Mouse (Mus musculus) midbrain, embryonic 10.5 days (tissue): ENCODE data around the gene Srl. TPM values are rescaled to one million over a fixed set of nuclear protein-coding genes. Genes with fewer than 3 reads are reported as not detected.
"Not testable (repeated sequence)": the region's sequence is repeated elsewhere in the genome, so short reads cannot be mapped to it uniquely, and the experiment has no call there.

Experiments
- DNase-seq: peaks from one replicate; pipeline ENCODE4 v3.0.0-alpha.2; 2017; ENCODE audit warnings: low spot score
- H3K27ac ChIP-seq: fragments of 300-500 bp; sonication (generic); replicated peaks from 2 replicates; pipeline ENCODE4 v1.5.1; 2016; ENCODE audit warnings: mild to moderate bottlenecking
- H3K27me3 ChIP-seq: fragments of 300-500 bp; sonication (generic); 2 replicates; pipeline ENCODE4 v1.6.1; 2016; ENCODE audit warnings: low read depth, mild to moderate bottlenecking; ENCODE audit not compliant: poor library complexity, severe bottlenecking
- H3K36me3 ChIP-seq: fragments of 300-500 bp; sonication (generic); 2 replicates; pipeline ENCODE4 v1.6.1; 2016; ENCODE audit warnings: mild to moderate bottlenecking, moderate library complexity
- H3K4me1 ChIP-seq: fragments of 300-500 bp; sonication (generic); 2 replicates; pipeline ENCODE4 v1.6.1; 2016
- H3K4me3 ChIP-seq: fragments of 300-500 bp; sonication (generic); 2 replicates; pipeline ENCODE4 v1.5.1; 2016; ENCODE audit warnings: mild to moderate bottlenecking, moderate library complexity
- H3K9me3 ChIP-seq: fragments of 300-500 bp; sonication (generic); replicated peaks from 2 replicates; pipeline ENCODE4 v1.6.1; 2016; ENCODE audit warnings: mild to moderate bottlenecking
- WGBS: fragments of 180-500 bp; shearing (Covaris S2); methylation state at CpG from one replicate; pipeline ENCODE4 v1.1.7; 2016; 5-methylcytosine and 5-hydroxymethylcytosine counted together
- polyA plus RNA-seq: library from polyadenylated mRNA; unstranded; fragments of >200 nt; fragmentation: Nextera tagmentation; extraction: Ambion mirVana; gene quantifications from 2 replicates; pipeline ENCODE4 v1.2.1, GENCODE M21; 2016

The Srl gene
- polyA plus RNA-seq: 21.0 and 22.1 TPM in 2 replicates

GRCm38 (mm10) chr16:4541501-4542198 is at the start of gene Srl:
Srl (minus strand) TSS chr16:4541816.
- no peaks in the 10 kb centered on the region for H3K27me3 ChIP-seq
- peak; percentile 99 for DNase-seq
- no peaks in the 10 kb centered on the region for H3K9me3 ChIP-seq
- H3K27ac ChIP-seq: peak within 1 kb of the TSS; percentile 81
- WGBS: 1% methylated on average over 43 of the region's 43 CpGs
- peaks cover 18% of the 10 kb centered on the region for H3K4me1 ChIP-seq
- H3K36me3 ChIP-seq: peaks cover 24% of the 10 kb centered on the region
- H3K4me3 ChIP-seq: peak within 1 kb of the TSS; percentile 54

GRCm38 (mm10) chr16:4590236-4590635 is 48.6 kb upstream of the Srl start:
- WGBS: 94% methylated on average over 9 of the region's 9 CpGs
- Histone ChIP-seq H3K36me3 (peaks cover 13% of the 10 kb centered on the region), H3K27me3 (no peaks in the 10 kb centered on the region), H3K27ac (no peak overlapping the region), H3K4me3 (no peak overlapping the region), H3K9me3 (no peaks in the 10 kb centered on the region), H3K4me1 (peaks cover 52% of the 10 kb centered on the region)
- no peak for DNase-seq

- 69% methylated on average over 5 of the region's 5 CpGs for WGBS
- Histone ChIP-seq H3K27me3 (no peaks in the 10 kb centered on the region), H3K36me3 (peaks cover 13% of the 10 kb centered on the region), H3K4me1 (peaks cover 33% of the 10 kb centered on the region), H3K9me3 (no peaks in the 10 kb centered on the region), H3K4me3 (0 out of 2 replicates have a peak overlapping the region, but pooled peaks have one; percentile 50), H3K27ac (peak overlapping the region; percentile 90)
- no peak for DNase-seq
These were observed 46.0 kb upstream of the Srl start for GRCm38 (mm10) chr16:4587516-4588210.

GRCm38 (mm10) chr16:4586531-4587123 is 45.0 kb upstream of the Srl start:
- DNase-seq: peak; percentile 98
- Histone ChIP-seq H3K4me1 (peaks cover 24% of the 10 kb centered on the region), H3K4me3 (peak overlapping the region; percentile 50), H3K36me3 (peaks cover 13% of the 10 kb centered on the region), H3K27ac (peak overlapping the region; percentile 90), H3K27me3 (no peaks in the 10 kb centered on the region), H3K9me3 (no peaks in the 10 kb centered on the region)
- under 1% methylated on average over 43 of the region's 43 CpGs for WGBS

GRCm38 (mm10) chr16:4585642-4586530 is 44.3 kb upstream of the Srl start:
- peak overlapping the region; percentile 50 for H3K4me3 ChIP-seq
- H3K27me3 ChIP-seq: no peaks in the 10 kb centered on the region
- no peak for DNase-seq
- H3K27ac ChIP-seq: peak overlapping the region; percentile 90
- H3K9me3 ChIP-seq: no peaks in the 10 kb centered on the region
- H3K4me1 ChIP-seq: peaks cover 24% of the 10 kb centered on the region
- H3K36me3 ChIP-seq: peaks cover 10% of the 10 kb centered on the region
- 10% methylated on average over 14 of the region's 14 CpGs for WGBS

- H3K27me3 ChIP-seq: no peaks in the 10 kb centered on the region
- 77% methylated on average over 5 of the region's 5 CpGs for WGBS
- peaks cover 24% of the 10 kb centered on the region for H3K4me1 ChIP-seq
- no peaks in the 10 kb centered on the region for H3K36me3 ChIP-seq
- H3K4me3 ChIP-seq: no peak overlapping the region
- DNase-seq: no peak
- H3K27ac ChIP-seq: no peak overlapping the region
- no peaks in the 10 kb centered on the region for H3K9me3 ChIP-seq
These were observed 42.8 kb upstream of the Srl start for GRCm38 (mm10) chr16:4584438-4584837.

GRCm38 (mm10) chr16:4583807-4584206 is 42.2 kb upstream of the Srl start:
- 79% methylated on average over 3 of the region's 3 CpGs for WGBS
- DNase-seq: no peak
- Histone ChIP-seq H3K4me3 (no peak overlapping the region), H3K9me3 (no peaks in the 10 kb centered on the region), H3K27me3 (no peaks in the 10 kb centered on the region), H3K36me3 (no peaks in the 10 kb centered on the region), H3K27ac (no peak overlapping the region), H3K4me1 (peaks cover 24% of the 10 kb centered on the region)

GRCm38 (mm10) chr16:4581179-4581578 is 39.6 kb upstream of the Srl start:
- H3K27me3 ChIP-seq, H3K4me3 ChIP-seq, H3K36me3 ChIP-seq, H3K27ac ChIP-seq, H3K9me3 ChIP-seq, H3K4me1 ChIP-seq, DNase-seq: not testable (repeated sequence)
- 81% methylated on average over 4 of the region's 4 CpGs for WGBS

GRCm38 (mm10) chr16:4578630-4579029 is 37.0 kb upstream of the Srl start:
- no peaks in the 10 kb centered on the region for H3K36me3 ChIP-seq
- peaks cover 5% of the 10 kb centered on the region; the same call in 1 of the 2 replicates for H3K4me1 ChIP-seq
- no peak overlapping the region for H3K27ac ChIP-seq
- 72% methylated on average over 7 of the region's 7 CpGs for WGBS
- no peaks in the 10 kb centered on the region for H3K9me3 ChIP-seq
- no peak overlapping the region for H3K4me3 ChIP-seq
- DNase-seq: no peak
- no peaks in the 10 kb centered on the region for H3K27me3 ChIP-seq

- WGBS: 63% methylated on average over 2 of the region's 2 CpGs
These were observed 35.3 kb upstream of the Srl start for GRCm38 (mm10) chr16:4576873-4577272.

GRCm38 (mm10) chr16:4576038-4576437 is 34.4 kb upstream of the Srl start:
- Histone ChIP-seq H3K27me3 (no peaks in the 10 kb centered on the region), H3K27ac (no peak overlapping the region), H3K4me3 (no peak overlapping the region), H3K9me3 (no peaks in the 10 kb centered on the region), H3K4me1 (peaks cover 7% of the 10 kb centered on the region), H3K36me3 (no peaks in the 10 kb centered on the region)
- no peak for DNase-seq
- 49% methylated on average over 2 of the region's 2 CpGs for WGBS

More at GRCm38 (mm10) chr16:4576873-4577272, 35.3 kb upstream of the Srl start:
- H3K27me3 ChIP-seq: no peaks in the 10 kb centered on the region
- no peaks in the 10 kb centered on the region for H3K36me3 ChIP-seq
- no peak for DNase-seq
- no peak overlapping the region for H3K4me3 ChIP-seq
- H3K27ac ChIP-seq: no peak overlapping the region
- peaks cover 5% of the 10 kb centered on the region; the same call in 1 of the 2 replicates for H3K4me1 ChIP-seq
- H3K9me3 ChIP-seq: no peaks in the 10 kb centered on the region

GRCm38 (mm10) chr16:4570737-4571136 is 29.1 kb upstream of the Srl start:
- no peak for DNase-seq
- H3K4me1 ChIP-seq: peaks cover 10% of the 10 kb centered on the region
- no peaks in the 10 kb centered on the region for H3K27me3 ChIP-seq
- no peaks in the 10 kb centered on the region for H3K36me3 ChIP-seq
- no peak overlapping the region for H3K4me3 ChIP-seq
- H3K9me3 ChIP-seq: no peaks in the 10 kb centered on the region
- H3K27ac ChIP-seq: no peak overlapping the region
- 53% methylated on average over 4 of the region's 4 CpGs for WGBS
